Mouse (Mus musculus): ENCODE results near the gene Arhgap20. TPM values are rescaled to one million over a fixed set of nuclear protein-coding genes. Genes with fewer than 3 reads are reported as not detected.

Arhgap20 gene
- polyA plus RNA-seq, 1 experiment = not detected

DNA sequence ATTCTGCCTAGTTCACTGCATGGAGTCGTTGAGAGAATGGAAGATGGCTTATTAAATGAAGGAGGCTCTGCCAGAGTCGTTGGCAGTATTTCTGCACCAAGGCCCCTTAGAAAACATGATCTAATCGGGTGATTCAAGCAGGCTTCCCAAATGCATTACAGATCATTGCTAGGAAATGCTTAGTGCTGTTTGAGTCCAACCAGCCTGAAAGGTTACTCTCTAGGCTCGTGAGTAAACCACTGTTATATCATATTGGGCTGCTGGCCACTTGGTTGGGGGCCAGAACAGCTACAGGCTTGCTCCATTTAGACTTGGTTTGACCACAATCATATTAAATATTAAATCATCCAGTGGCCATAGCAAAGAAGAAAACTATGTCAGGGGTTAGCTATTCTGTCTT, 118.2 kb downstream of the Arhgap20 start:
- Histone ChIP-seq H3K27me3 (ENCODE audit: control insufficient read depth, insufficient read depth, insufficient read length) (peaks cover 5% of the 10 kb centered on the region), H3K4me3 (ENCODE audit: insufficient read depth, poor library complexity, severe bottlenecking) (no peak overlapping the region), H3K79me3 (ENCODE audit: low read depth) (no peaks in the 10 kb centered on the region), H3ac (ENCODE audit: control insufficient read depth, insufficient read length, low read depth) (no peak overlapping the region), H3K79me2 (ENCODE audit: control insufficient read depth, insufficient read depth) (no peaks in the 10 kb centered on the region), H3K36me3 (ENCODE audit: control insufficient read depth, insufficient read depth) (no peaks in the 10 kb centered on the region)
- no peak for TF ChIP-seq FOSL1 (IDR thresholded peaks at IDR 0.05; ENCODE audit: insufficient read depth, low read length, poor library complexity, severe bottlenecking)
- no peak for TF ChIP-seq MAX (IDR thresholded peaks at IDR 0.05)
- TF ChIP-seq CEBPB (IDR thresholded peaks at IDR 0.05; ENCODE audit: low read depth) = no peak
- TF ChIP-seq MYOG (IDR thresholded peaks at IDR 0.05; ENCODE audit: control insufficient read depth, extremely low read depth, insufficient read length) = no peak
- no peak for TF ChIP-seq USF1 (IDR thresholded peaks at IDR 0.05; ENCODE audit: low read depth)
- no peak for TF ChIP-seq MYOD1 (IDR thresholded peaks at IDR 0.05; ENCODE audit: control insufficient read depth, insufficient read length, low read depth)
- no peak for TF ChIP-seq CTCF (IDR thresholded peaks at IDR 0.05; ENCODE audit: control insufficient read depth, insufficient read depth, insufficient read length)

DNA sequence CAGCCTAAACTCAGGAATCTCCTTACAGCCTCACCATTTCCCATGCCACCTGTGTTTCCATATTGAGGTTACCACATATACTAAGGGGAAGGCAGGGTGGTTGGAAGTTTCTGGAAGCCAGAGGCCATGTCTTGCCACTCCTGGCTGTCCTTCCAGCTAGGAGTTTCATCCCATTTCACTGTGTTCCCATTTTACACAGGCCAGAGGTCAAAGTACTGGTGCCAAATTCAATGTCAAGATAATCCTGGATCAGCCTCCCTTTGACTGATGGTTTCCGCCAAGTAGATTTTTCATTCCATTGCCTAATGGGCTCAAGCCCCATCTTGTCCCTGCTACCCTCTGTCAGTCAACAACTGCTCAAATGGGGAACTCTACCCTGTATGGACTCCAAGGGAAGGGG, 127.8 kb downstream of the Arhgap20 start:
- Histone ChIP-seq H3K79me3 (ENCODE audit: low read depth) (no peaks in the 10 kb centered on the region), H3ac (ENCODE audit: control insufficient read depth, insufficient read length, low read depth) (no peak overlapping the region), H3K36me3 (ENCODE audit: control insufficient read depth, insufficient read depth) (no peaks in the 10 kb centered on the region), H3K27me3 (ENCODE audit: control insufficient read depth, insufficient read depth, insufficient read length) (no peaks in the 10 kb centered on the region), H3K4me3 (ENCODE audit: insufficient read depth, poor library complexity, severe bottlenecking) (no peak overlapping the region), H3K79me2 (ENCODE audit: control insufficient read depth, insufficient read depth) (no peaks in the 10 kb centered on the region)
- TF ChIP-seq MYOD1 (IDR thresholded peaks at IDR 0.05; ENCODE audit: control insufficient read depth, insufficient read length, low read depth) (no peak), CEBPB (IDR thresholded peaks at IDR 0.05; ENCODE audit: low read depth) (no peak), MYOG (IDR thresholded peaks at IDR 0.05; ENCODE audit: control insufficient read depth, extremely low read depth, insufficient read length) (no peak), FOSL1 (IDR thresholded peaks at IDR 0.05; ENCODE audit: insufficient read depth, low read length, poor library complexity, severe bottlenecking) (no peak), CTCF (IDR thresholded peaks at IDR 0.05; ENCODE audit: control insufficient read depth, insufficient read depth, insufficient read length) (no peak), USF1 (IDR thresholded peaks at IDR 0.05; ENCODE audit: low read depth) (no peak), MAX (IDR thresholded peaks at IDR 0.05) (no peak)

Other genes starting within 250 kb of the Arhgap20 start
- gene Fdx1, start 198.2 kb downstream of the Arhgap20 start, polyA plus RNA-seq (2012; fragmentation: generic; extraction: Trizol) = 42.2 TPM

Data from C2C12 (cell line).